Mouse (Mus musculus) embryonic fibroblast, embryonic 13.5 days (primary cell): ENCODE measurements around the gene Zscan22.

Source experiments
- CTCF ChIP-seq: IDR thresholded peaks from 2 replicates; pipeline ENCODE4 v1.5.1; 2011; ENCODE audit warnings: mild to moderate bottlenecking, control low read depth, low read length, moderate library complexity, borderline replicate concordance; ENCODE audit not compliant: insufficient read depth
- POLR2A ChIP-seq: IDR thresholded peaks from 2 replicates; pipeline ENCODE4 v1.6.1; 2011; ENCODE audit warnings: low read depth, mild to moderate bottlenecking, control low read depth, low read length, moderate library complexity

DNA sequence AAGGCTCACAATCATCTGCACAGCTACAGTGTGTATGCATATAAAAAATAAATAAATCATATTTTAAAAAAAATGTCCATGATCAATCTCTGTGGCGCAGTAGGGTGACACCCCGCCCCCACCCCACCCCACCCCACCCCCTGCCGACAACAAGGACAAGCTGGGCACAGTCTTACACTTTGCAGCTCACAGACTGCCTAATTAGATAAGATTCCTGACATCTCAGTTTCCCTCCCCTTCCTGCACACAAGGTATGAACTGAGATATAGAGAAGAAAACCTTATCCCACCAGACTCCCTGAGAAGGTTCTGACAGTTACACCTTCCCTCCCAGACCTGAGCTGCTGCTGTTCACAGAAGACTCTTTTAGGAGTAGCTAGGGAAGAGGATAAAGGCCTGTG, 37.2 kb downstream of the Zscan22 start:
- TF ChIP-seq CTCF: no peak
- TF ChIP-seq POLR2A: no peak
